Mouse (Mus musculus): ENCODE measurements at regions not wholly inside any gene's neighbourhood (a gene's known extent, or its start where the extent isn't known, plus 50 kb on each side); places are given as distances from the start of the nearest gene placed in this dataset.

- DNase-seq = no peak
Measured at GRCm38 (mm10) chrX:70261360-70261759, 103.5 kb downstream of the Ids start.

- DNase-seq = no peak
Measured at GRCm38 (mm10) chrX:70216011-70216410, 148.9 kb downstream of the Ids start.

- no peak for DNase-seq
Measured at GRCm38 (mm10) chrX:70184427-70185090, 180.3 kb downstream of the Ids start.

GRCm38 (mm10) chrX:70169737-70170136 lies 195.1 kb downstream of the Ids start:
- no peak for DNase-seq

- peak; percentile 22 for DNase-seq
Measured at GRCm38 (mm10) chrX:70161011-70161410, 203.9 kb downstream of the Ids start.
